Mouse (Mus musculus) bone marrow macrophage, adult 2 months (primary cell): Measurements from ENCODE around the gene Arhgef17. TPM values are rescaled to one million over a fixed set of nuclear protein-coding genes. Genes with fewer than 3 reads are reported as not detected.

Experiments used
- H3K27ac ChIP-seq: 2 replicates; pipeline ENCODE4 v1.5.1; 2012; ENCODE audit warnings: low read depth, low read length; ENCODE audit not compliant: insufficient read depth
- H3K4me1 ChIP-seq: 2 replicates; pipeline ENCODE4 v1.6.1; 2012; ENCODE audit warnings: low read length; ENCODE audit not compliant: control insufficient read depth, insufficient read depth
- H3K4me3 ChIP-seq: 2 replicates; pipeline ENCODE4 v1.5.1; 2012; ENCODE audit warnings: mild to moderate bottlenecking, low read length, moderate library complexity; ENCODE audit not compliant: insufficient read depth
- CTCF ChIP-seq: IDR thresholded peaks from 2 replicates; pipeline ENCODE4 v1.5.1; 2012; ENCODE audit warnings: low read depth, mild to moderate bottlenecking, low read length, moderate library complexity
- POLR2A ChIP-seq: IDR thresholded peaks from 2 replicates; pipeline ENCODE4 v1.6.1; 2012; ENCODE audit warnings: mild to moderate bottlenecking, low read depth, low read length, borderline replicate concordance
- polyA plus RNA-seq: library from polyadenylated mRNA; stranded (reverse); fragments of >200 nt; gene quantifications from 2 replicates; pipeline ENCODE4 v1.2.4, GENCODE M21; 2012; ENCODE audit not compliant: missing spikeins, insufficient read depth, insufficient read length

Arhgef17 gene
- polyA plus RNA-seq, 1 experiment, result 0.52 TPM

DNA sequence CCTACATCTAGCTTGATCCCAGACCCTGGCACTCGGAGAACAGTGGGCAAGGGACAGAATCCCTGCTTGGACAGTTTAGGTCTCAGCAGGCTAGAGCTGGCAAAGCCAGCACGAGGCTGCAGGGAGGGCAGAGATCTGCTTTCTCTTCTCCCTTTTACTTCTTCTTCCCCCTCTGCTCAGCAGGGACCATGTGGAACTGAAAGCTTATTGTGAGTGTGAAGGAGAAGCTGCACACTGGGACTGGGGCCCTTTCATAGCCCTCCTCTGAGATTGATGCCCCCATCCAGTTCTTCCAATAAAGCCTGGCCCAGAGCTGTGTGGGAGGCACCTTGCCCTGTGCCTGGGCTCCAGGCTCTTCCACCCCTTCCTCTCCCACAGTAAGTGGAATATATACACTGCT is 12.4 kb upstream of the Arhgef17 start:
- Histone ChIP-seq H3K4me3 (no peak overlapping the region), H3K27ac (peak overlapping the region; percentile 99), H3K4me1 (peaks cover 54% of the 10 kb centered on the region)
- no peak for TF ChIP-seq POLR2A
- TF ChIP-seq CTCF, result no peak

DNA sequence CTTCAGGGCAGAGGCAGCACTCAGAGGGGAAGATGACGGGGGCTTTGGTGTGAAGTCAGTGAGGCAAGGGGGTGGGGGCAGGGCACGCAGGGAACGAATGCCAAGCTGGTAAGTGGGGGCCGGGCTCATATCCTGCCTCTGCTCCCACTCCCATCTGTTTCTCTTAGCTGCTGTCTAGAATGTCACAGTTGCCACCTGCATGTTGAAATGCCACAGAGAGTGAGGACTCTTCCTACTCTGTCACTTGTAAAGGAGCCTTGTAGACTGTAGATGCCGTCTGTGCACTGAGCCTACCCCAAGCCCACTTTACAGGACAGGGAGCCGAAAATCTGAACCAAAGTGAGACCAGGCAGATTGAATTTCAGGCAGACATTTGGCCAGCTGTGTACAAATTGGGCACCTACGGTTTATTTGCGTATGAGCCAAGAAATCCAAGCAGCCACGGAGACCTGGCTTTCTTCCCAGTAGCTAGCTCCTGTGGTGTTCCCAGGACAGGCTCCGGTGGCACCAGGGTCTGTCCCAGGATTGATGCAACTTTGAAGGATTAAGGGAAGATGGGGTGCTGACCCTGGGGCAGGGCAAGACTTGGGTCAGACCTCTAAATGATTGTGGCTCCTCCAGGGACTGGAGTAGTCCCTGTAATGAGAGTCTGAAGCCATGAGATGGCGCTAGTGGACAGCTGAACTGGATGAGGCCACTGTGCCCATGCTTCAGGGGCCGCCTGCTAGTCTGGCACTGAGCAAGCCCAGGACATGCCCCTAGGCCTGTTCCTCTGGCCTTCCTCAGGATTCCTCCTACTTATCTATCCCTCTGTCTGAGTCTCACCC is 11.1 kb upstream of the Arhgef17 start:
- Histone ChIP-seq H3K4me1 (peaks cover 47% of the 10 kb centered on the region), H3K4me3 (no peak overlapping the region), H3K27ac (peak overlapping the region; percentile 99)
- TF ChIP-seq CTCF (peak; percentile 52; the same call in 1 of the 2 replicates), POLR2A (no peak)

DNA sequence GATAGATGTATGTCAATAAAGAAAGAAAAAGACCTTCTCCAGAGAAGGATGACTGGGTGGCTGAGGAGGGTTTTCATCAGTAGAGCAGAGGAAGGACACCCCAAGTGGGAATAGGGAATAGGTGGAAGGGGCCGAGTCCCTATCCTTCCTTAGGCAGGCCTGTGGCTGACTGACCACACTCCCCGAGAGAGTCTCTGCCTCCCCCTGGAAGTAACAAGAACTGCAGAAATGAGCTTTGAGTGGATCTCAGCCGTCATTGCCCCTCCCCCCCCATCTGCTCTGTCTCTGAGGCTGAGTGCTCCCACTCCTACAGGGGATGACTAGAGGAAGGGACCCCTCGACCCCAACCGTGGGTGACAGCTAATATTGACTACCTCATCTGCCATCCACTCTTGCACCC is 9.3 kb upstream of the Arhgef17 start:
- peaks cover 29% of the 10 kb centered on the region for H3K4me1 ChIP-seq
- no peak overlapping the region for H3K4me3 ChIP-seq
- TF ChIP-seq POLR2A (no peak), CTCF (no peak)
- H3K27ac ChIP-seq, result no peak overlapping the region

DNA sequence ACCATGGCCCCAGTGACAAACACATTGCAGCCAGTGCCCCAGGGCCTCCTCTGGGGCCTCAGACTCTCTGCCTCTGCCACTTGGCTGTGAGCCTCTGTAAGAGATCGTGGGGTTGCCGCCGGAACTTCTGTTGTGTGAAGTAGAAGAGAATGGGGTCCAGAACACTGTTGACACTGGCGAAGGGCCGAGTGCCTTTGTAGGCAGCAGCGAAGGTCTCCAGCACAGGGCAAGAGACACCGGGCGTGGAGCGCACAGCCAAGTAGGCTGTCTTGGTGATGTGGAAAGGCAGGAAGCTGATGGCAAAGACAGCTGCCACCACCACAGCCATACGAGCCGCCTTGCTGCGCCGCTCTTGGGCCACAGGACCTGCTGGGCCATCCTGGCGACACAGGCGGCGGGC is 6.2 kb upstream of the Arhgef17 start:
- Histone ChIP-seq H3K4me3 (no peak overlapping the region), H3K4me1 (peaks cover 5% of the 10 kb centered on the region; the same call in 1 of the 2 replicates), H3K27ac (no peak overlapping the region)
- TF ChIP-seq CTCF (no peak), POLR2A (no peak)

DNA sequence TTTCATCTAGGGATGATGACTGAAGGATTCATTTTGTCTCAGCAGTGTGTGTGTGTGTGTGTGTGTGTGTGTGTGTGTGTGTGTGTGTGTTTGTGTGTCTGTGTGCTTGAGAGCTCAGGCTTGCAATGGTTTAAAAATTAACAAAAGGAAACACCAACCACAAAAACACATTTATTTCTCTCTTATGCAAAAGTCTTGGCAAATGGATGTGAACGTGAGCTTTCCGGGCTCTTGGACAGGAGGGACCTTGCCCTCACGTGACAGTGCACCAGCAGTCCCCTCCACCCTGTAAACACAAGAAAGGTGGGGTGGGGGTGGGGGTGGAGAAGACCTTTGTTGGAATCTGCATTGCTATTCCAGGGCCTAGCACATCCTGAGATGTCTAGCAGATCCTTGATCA is 5.6 kb upstream of the Arhgef17 start:
- H3K4me1 ChIP-seq, result 0 out of 2 replicates have a peak, but pooled peaks cover 2% of the 10 kb centered on the region
- no peak for TF ChIP-seq CTCF
- TF ChIP-seq POLR2A, result no peak
- H3K4me3 ChIP-seq, result no peak overlapping the region
- no peak overlapping the region for H3K27ac ChIP-seq

DNA sequence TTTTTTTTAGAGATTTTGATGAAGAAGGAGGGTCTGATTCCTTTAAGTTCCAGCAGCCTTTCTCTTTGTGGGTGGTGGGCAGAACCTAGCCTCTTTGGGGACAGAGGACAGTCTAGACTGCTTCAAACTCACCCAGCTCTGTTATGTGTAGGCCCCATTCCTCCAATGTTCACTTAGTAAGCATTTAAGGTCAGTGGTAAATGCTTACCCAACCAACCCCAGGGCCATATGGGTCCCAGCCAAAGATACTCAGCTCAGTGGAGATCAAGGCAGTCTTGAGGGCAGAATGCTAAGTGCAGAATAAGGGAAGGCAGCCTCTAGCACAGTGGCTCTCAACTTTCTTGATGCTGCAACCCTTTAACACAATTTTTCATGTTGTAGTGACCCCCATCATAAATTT is 1.6 kb upstream of the Arhgef17 start:
- Histone ChIP-seq H3K4me3 (no peak overlapping the region), H3K4me1 (no peaks in the 10 kb centered on the region), H3K27ac (no peak overlapping the region)
- TF ChIP-seq CTCF (no peak), POLR2A (no peak)

DNA sequence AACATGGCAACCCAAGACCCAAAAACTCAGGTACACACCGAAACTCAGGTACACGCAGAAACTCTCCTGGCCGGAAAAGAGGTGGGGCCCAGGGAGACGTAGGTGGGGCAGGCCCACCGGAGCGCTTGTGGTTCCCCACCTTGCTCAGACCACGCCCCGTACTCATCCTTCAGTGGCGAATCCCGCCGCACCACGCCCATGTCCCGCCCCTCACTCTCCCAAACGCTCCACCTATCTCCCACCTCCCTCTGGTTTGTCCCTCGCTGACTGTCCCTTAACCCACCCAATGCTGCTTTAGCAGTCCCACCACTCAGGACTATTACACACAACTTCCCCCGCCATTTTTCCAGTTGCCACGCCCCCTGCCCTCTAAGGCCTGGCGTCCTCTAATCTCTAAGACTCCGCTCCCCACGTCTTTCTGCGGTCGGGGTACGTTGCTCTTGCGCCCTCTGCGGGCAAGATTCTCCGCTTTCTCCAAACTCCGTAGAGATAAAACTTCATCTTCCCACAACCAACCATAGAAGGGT is 637 bp upstream of the Arhgef17 start:
- no peak for TF ChIP-seq POLR2A
- TF ChIP-seq CTCF, result peak; percentile 54
- H3K4me1 ChIP-seq, result no peaks in the 10 kb centered on the region
- no peak overlapping the region for H3K27ac ChIP-seq
- H3K4me3 ChIP-seq, result peak overlapping the region; percentile 66

DNA sequence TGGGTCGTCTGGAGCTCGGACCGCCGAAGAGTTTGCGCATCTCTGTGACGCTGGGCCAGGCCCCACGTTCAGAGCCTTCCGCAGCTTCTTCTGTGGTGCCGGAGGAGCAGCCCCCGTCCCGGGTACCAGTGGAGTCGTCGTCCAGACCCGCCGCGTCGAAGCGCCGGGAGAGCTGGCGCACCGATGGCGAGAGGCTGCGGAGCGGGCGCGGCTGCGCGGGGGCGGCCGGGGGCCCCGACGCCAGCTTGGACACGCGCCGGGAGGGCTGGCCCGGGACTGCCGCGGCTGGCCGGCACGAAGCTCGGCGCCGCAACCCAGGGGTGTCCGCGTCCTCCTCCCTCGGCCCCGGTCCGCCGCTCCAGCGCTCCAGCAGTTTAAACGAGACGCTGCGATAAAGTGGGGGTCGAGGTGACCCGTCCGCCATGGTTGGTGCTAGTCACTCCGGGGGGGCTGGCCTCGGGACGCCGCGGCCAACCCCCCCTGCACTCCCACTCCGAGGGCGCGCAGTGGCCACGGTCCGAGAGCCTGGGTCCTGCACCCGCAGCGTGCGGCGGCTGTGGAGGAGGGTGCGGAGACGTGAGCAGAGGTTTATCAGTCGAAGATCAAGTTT is 486 bp downstream of the Arhgef17 start:
- peak overlapping the region; percentile 66 for H3K4me3 ChIP-seq
- no peak for TF ChIP-seq CTCF
- TF ChIP-seq POLR2A, result no peak
- no peak overlapping the region for H3K27ac ChIP-seq
- no peaks in the 10 kb centered on the region for H3K4me1 ChIP-seq

DNA sequence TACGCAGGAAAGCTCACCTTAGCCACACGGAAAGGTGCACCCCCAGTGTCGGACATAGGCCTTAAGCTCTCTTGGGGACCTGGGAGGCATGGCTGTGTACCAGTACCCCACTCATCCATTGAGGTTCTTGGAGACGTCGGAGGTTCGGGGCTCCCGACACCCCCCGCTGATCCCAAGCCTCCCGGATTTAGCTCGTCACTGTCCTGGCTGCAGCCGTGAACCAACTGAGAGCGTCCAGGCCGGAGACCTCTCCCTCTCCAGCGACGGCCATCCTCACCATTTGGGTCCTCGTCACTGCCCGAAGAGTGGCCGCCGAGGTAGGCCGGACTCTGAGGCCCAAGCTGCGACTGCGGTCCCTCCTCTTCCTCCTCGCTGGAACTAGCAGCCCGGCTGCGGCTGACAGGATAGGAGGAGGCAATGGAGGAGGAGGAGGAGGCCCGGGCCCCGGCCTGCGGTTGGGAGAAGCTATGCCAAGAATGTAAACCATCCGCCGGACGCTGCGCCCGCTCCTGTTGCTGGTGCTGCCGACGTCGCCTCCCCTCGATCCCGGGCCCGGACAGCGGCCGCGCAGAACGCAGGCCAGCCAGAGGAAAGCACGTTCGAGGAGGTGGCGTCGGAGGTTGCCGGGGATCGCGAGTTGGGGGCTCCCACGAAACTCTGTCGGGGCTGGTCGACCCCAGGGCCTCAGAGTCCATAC is 1.1 kb downstream of the Arhgef17 start:
- no peak for TF ChIP-seq CTCF
- no peak for TF ChIP-seq POLR2A
- no peak overlapping the region for H3K27ac ChIP-seq
- no peaks in the 10 kb centered on the region for H3K4me1 ChIP-seq
- peak overlapping the region; percentile 4; the same call in 1 of the 2 replicates for H3K4me3 ChIP-seq
